Mouse (Mus musculus): Measurements from ENCODE around the gene Gm9903.

GRCm38 (mm10) chr5:33640652-33641051 lies 10.9 kb downstream of the Gm9903 start:
- no peak for TF ChIP-seq POLR2A (IDR thresholded peaks at IDR 0.05; ENCODE audit: extremely low read depth, insufficient read depth, low read length)
- peak; percentile 51; the same call in 1 of the 2 replicates for TF ChIP-seq CTCF (IDR thresholded peaks at IDR 0.05; ENCODE audit: low read depth, low read length)
